Mouse (Mus musculus) heart, adult 9 months (tissue): Measurements from ENCODE around the gene 2010109A12Rik.
A peak's percentile ranks its signal among the peaks of the same experiment; 100 is the strongest.

Experiments
- DNase-seq, 2 experiments: peaks; one replicate each; pipeline ENCODE4 v3.0.0; 2022; ENCODE audit warnings: low spot score in 2 of 2

Gene 2010109A12Rik

GRCm38 (mm10) chr5:93229527-93229926, 23.2 kb downstream of the 2010109A12Rik start:
- DNase-seq, result no peak

- DNase-seq, result no peak
Observed at GRCm38 (mm10) chr5:93231721-93232120, 25.4 kb downstream of the 2010109A12Rik start.

DNA sequence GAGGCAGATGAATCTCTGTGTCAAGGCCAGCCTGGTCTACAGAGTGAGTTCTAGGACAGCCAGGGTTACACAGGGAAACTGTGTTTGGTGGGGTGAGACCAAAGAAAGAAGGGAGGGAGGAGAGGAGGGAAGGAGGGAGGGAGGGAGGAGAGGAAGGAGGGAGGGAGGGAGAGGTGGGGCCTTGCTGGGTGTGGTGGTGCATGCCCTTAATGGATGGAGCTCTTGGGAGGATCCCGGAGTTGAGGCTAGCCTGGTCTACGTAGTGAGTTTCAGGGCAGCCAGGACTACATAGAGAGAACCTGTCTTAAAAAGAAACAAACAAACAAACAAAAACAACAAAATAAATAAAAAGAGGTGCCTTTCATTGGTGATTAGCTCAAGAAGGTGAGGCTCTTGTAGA, 26.5 kb downstream of the 2010109A12Rik start:
- DNase-seq, result no peak

- no peak for DNase-seq
Observed at GRCm38 (mm10) chr5:93234130-93234529, 27.8 kb downstream of the 2010109A12Rik start.

GRCm38 (mm10) chr5:93234605-93235004, 28.3 kb downstream of the 2010109A12Rik start:
- DNase-seq, result no peak

GRCm38 (mm10) chr5:93235888-93236287, 29.6 kb downstream of the 2010109A12Rik start:
- no peak for DNase-seq

DNA sequence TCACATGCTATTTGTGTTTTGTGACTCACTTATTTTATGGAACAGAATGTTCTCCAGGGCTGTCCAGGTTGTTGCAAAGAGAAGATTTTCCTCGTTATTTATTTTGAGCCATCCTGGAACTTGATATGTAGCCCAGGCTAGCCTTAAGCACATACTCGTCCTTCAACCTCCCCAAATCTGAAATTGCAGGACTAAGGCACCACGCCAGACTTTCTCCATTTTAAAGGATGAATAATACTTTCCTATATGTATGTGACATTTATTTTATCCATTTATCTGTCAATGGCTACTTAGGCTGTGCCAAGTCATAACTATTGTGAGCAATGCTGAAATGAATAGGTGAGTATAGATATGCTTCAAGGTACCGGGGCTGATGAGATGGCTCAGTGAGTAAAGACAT, 30.2 kb downstream of the 2010109A12Rik start:
- no peak for DNase-seq

DNA sequence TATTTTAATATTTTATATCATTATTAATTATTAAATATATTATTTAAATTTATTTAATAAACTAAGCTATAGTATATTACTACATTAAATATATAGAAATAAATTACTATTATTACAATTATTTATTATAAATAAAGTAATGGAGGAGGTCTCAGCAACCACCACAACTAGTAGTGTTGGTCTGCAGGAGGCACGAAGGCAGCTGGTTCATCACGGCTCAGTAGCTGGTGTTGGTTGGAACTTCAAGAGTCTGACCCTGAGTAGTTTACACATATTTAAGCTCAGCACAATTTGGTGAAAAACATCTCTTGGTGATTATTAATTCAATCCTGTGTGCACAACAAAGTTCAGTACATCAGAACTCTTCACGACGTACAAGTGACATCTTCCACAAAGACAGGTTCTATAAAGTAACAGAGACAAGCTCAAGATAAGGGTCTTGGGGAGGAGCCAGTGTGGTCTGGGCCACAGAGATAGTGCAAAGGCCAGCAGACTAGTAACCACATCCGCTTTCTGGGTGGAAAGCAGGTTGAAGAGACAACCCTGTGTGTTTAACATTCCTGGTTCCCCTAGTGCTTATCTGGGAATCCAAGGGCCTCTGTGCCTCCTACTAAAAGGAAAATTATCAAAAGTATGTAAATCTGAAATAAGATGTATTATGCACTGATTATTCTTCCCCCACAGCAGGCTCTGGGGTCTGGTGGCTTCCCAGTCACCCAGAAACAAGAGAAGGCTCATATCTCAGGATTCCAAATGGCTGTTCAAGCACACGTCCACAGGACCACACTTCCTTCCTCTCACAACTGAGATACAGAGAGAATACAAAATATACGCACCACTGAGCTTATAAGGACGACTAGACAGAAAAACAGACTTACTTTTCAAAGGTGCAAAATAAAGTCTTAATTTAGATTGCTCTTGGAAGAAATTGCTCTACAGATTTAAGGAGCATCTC, 33.5 kb downstream of the 2010109A12Rik start:
- no peak for DNase-seq

- no peak for DNase-seq
Observed at GRCm38 (mm10) chr5:93245280-93245679, 39.0 kb downstream of the 2010109A12Rik start.

DNA sequence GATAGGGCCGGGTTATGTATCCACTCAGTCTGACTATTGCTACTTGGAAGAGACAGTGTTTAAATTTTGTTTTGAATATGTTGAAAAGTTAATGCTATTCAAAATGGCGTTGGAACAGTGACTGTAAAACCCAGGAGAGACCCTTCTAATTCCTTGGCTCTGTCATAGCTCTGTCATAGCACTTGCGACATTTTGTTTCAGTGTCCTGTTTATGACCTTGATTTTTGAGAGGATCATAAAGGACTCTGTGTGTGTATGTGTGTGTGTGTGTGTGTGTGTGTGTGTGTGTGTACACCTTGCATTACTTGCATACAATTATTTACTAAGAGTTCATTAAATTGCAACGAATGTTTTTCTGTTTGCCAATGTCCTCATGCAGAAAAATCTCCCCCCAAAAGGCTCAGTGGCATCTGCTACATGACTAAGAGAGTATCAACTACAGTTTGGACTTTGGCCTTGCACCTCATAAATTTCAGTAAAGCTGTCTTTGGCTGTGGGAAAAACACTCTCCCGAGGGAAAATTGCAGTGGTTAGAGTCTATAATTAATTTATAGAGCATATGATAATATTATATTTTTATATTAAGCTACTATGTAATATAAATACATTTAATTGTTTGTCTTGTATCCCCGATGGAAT, 43.7 kb downstream of the 2010109A12Rik start:
- no peak for DNase-seq

DNA sequence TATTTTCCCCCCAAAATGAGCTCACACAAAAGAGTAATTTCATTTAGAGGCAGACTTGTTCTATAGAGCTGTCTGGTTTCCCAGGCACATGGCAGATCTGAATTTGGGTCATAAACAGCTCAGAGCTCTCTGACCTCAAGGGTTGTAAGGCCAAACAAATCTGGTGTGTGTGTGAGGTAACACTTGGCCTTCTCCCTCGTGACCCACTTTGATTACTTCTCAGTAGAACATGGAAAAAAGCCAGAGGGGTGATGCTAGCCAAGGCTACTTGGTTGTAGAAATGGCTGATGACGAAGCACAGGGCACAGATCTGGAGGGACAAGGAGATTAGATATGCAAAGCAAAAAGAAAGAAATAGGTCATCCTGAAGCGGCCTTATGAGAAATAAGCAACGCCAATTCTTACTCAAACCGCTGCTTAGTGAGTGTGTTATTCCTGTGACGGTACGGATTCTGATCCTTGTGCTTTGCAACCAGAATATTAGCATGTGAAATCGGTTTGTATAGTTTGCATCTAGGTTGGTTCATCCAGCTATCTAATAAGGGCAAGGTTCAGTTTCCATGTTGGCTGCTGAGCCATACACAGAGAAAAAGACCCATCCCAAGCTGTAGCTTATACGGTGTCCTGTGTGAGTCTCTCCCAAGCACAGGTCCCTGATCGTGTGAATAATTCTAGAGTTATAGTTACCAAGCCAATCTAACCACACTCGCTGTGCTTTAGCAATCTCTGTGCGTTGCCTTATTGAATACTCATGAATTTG, 44.9 kb downstream of the 2010109A12Rik start:
- DNase-seq, result peak; percentile 42 to 82

- DNase-seq, result no peak
Observed at GRCm38 (mm10) chr5:93255759-93256265, 49.5 kb downstream of the 2010109A12Rik start.

DNA sequence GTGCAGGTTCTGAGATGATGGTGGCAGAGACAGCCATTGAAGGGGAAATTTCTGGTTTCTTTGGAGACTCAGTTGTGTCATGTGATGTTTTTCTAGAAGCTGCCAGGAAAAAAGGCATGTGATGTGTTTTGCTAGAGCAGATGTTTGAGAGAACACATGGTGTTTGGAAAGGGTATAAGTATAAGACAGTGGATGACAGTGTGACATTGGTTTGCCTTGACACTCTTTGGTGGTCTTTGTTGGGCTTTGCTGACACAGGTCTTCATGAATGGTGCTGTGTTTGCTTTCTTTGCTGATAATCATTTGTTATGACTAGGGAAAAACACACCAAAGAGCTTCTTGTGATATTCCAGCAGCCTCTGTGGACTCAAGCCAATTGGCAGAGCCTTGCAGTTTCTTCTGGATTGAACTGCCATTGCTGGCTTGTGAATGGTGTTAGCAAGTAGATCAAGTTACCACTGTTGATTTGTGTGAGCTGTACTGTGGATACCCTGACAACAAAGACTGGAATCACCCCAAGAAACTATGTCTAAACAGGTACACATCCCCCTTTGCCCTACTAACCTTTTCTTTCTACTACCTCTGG, 50.6 kb downstream of the 2010109A12Rik start:
- no peak for DNase-seq

DNA sequence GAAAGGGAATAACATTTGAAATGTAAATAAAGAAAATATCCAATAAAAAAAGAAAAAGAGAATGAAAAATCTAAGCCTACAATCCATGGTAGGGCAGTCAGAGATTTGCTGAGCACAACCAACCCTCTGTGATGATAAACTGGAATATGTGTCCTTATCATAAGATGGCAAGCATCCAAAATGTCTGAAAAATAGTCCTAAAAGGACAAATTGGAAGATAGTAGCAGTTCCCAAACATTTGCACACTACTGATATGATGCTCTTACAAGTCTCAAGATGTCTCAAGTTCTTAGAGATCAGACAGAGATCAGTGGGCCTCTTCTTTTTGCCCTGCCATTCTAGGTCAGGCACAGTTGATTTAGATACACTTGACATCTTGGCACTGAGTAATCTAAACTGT, 53.0 kb downstream of the 2010109A12Rik start:
- no peak for DNase-seq

DNA sequence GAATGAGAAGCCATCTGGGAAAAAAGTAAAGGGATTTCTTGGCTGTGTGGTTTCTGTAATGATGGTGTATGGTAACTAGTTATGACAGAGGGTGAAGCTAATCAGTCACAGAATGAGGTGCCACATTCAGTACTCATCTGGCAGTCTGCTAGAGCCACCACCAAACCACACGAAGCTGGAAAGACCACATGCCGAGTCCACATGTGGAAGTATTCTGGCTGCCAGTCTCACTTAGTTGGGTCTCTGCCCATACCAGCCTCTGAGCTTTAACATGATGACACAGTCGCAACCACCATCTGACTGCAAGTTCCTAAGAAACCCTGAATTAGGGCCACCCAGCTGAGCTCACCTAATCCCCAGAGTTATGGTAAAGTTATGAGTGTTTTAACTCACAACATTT, 54.7 kb downstream of the 2010109A12Rik start:
- no peak for DNase-seq

DNA sequence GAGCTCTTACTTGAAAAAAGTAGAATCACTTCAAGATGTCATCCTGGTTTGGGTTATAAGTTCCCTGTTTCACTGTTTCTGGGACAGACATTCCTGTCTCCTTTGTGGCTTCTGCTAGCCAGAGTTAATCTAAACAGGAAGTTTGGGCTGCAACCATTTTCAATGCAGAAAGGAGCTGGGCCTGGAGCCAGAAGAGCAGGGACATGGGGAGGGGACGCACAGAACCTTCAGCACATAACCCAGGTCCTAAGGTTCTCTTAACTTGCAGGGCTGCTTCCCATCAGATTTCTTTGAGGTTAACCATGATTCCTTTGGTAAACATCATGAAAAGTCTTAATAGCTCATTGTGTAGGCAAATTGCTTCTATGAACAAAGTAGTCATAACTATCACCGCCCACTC, 56.4 kb downstream of the 2010109A12Rik start:
- no peak for DNase-seq
